Mouse (Mus musculus): ENCODE results near the gene Wdr77. TPM values are rescaled to one million over a fixed set of nuclear protein-coding genes. Genes with fewer than 3 reads are reported as not detected.
"Not testable (repeated sequence)": the region's sequence is repeated elsewhere in the genome, so short reads cannot be mapped to it uniquely, and the experiment has no call there.

Gene Wdr77
- polyA plus RNA-seq, 1 experiment from 2014 or later, result 146 TPM

DNA sequence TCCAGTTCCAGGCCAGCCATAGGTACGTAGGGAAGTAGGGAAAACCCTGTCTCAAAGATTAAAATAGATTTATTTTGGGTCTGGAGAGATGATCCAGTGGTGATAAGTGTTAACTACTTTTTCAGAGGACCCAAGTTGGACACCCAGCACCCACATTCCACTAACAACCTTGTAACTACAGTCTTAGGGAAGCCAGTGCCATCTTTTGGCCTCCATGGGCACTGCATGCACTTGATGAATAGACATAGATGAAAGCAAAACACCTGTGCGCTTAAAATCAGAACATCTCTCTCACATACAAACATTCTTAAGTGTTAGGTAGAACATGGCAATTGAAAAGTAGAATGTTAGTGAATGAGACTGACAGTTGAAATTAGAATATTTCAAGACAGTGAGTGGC, 1.5 kb downstream of the Wdr77 start:
- Histone ChIP-seq H3K4me1 (peaks cover 20% of the 10 kb centered on the region), H3K9me3 (no peaks in the 10 kb centered on the region), H3K36me3 (peaks cover 61% of the 10 kb centered on the region), H3K27me3 (ENCODE audit: insufficient read depth, poor library complexity, severe bottlenecking) (no peaks in the 10 kb centered on the region), H3K27ac (no peak overlapping the region), H3K4me3 (peak overlapping the region; percentile 97)
- DNase-seq (ENCODE audit: low spot score), result no peak
- WGBS, result 92% methylated on average over 2 of the region's 2 CpGs

DNA sequence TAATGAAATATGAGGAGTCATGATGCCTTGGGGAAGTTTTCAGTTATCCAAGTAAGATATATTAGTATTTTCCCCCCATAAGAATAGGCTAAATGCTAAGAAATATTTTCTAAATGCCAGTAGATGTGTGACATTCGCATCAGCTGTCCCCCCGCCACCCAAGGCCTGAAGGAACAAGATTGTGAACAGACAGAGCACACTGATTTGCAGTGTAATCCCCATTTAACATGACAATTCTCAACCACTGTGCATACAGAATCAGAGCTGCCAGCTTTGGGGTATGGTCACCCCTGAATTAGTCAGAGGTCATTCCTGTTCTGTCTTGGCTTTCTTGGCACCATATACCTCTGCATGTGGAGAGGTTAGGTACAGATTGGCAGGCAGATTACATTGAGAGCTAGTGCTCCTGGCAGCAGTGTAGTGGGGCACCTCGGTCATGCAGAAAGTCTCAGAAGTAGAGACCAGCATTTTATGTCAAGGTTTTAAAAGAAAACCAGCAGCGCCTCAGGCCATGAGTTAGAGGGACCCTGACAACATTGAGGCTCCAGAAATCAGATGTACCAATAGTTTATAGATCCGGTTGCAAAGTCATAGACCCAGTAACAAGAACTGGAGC, 12.8 kb downstream of the Wdr77 start:
- H3K27ac ChIP-seq, result no peak overlapping the region
- 82% methylated on average over 5 of the region's 5 CpGs for WGBS

DNA sequence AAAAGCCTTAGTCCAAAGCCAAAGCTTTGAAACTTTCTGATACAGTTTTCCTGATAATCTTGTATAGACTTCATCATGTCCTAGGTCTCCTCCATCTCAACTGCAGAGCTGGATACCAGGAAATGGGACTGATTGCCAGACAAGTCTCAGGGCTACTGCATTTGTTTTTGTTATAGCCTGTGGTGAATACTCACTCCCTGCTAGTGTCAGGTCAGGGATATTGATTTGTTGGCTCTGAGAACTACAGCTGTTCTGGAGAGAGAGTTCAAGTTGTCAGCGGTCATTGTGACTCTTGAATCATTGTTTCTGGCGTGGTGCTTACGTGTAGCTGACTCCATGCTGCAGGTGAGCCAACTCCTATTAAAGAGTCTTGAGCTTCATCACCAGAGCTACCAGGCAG, 14.2 kb downstream of the Wdr77 start, which contains the start of gene Ovgp1:
Gene Ovgp1, plus strand, starts transcription at position 301 of the 400 bp plus-strand sequence.
- Histone ChIP-seq H3K27ac (no peak within 1 kb of the TSS), H3K27me3 (ENCODE audit: insufficient read depth, poor library complexity, severe bottlenecking) (no peaks in the 10 kb centered on the region), H3K4me3 (no peak within 1 kb of the TSS), H3K36me3 (peaks cover 26% of the 10 kb centered on the region), H3K9me3 (no peaks in the 10 kb centered on the region), H3K4me1 (no peaks in the 10 kb centered on the region)
- 84% methylated on average over 3 of the region's 3 CpGs for WGBS
- DNase-seq (ENCODE audit: low spot score), result no peak

More for the DNA sequence above, 12.8 kb downstream of the Wdr77 start:
- DNase-seq (ENCODE audit: low spot score), result no peak
- Histone ChIP-seq H3K27me3 (ENCODE audit: insufficient read depth, poor library complexity, severe bottlenecking) (no peaks in the 10 kb centered on the region), H3K9me3 (no peaks in the 10 kb centered on the region), H3K4me3 (no peak overlapping the region), H3K36me3 (peaks cover 40% of the 10 kb centered on the region), H3K4me1 (no peaks in the 10 kb centered on the region)

DNA sequence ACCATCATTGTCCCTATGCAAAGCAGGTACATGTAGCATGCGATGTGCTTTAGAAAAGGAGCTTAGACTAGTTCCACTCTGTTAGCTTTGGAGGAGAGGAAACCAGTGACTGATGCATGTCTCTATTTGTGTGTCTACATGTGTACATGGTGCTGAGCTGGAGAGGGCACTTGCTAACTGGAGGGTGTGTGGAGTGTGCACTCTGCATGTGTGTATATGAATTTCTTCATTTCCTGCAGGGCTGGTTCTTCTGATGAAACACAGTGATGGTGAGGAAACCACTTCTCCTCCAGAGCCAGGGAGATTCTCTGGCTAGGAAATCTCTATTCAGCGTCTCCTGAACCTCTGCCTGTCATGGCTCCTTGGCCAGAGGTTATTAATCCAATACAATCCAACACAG, 15.0 kb downstream of the Wdr77 start:
- Histone ChIP-seq H3K4me3 (no peak overlapping the region), H3K9me3 (no peaks in the 10 kb centered on the region), H3K36me3 (peaks cover 18% of the 10 kb centered on the region), H3K27ac (no peak overlapping the region), H3K4me1 (no peaks in the 10 kb centered on the region), H3K27me3 (ENCODE audit: insufficient read depth, poor library complexity, severe bottlenecking) (no peaks in the 10 kb centered on the region)
- 75% methylated on average over 2 of the region's 2 CpGs for WGBS
- DNase-seq (ENCODE audit: low spot score), result no peak

DNA sequence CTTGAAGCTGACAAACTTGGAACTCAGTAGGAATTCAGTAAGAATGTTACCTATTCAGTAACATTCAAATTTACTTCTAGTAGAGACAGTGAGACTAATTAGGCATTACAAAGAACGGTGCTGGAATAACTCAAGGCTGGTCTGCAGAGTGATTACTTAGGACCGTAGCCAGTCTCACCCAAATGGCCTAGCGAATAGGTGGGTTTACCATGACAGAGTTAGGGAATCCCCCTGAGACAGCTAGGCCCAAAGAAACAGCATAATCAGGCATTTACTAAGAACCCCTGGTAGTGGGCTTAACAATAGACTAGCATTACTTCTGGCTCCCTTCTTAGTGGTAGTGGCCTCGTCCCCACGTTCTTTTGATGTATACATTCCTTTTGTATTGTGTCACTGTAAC, 30.4 kb downstream of the Wdr77 start:
- DNase-seq (ENCODE audit: low spot score); H3K36me3 ChIP-seq; H3K27ac ChIP-seq; H3K4me3 ChIP-seq; H3K9me3 ChIP-seq; H3K4me1 ChIP-seq; H3K27me3 ChIP-seq (ENCODE audit: insufficient read depth, poor library complexity, severe bottlenecking): not testable (repeated sequence)
- WGBS, result 57% methylated on average over 5 of the region's 5 CpGs

DNA sequence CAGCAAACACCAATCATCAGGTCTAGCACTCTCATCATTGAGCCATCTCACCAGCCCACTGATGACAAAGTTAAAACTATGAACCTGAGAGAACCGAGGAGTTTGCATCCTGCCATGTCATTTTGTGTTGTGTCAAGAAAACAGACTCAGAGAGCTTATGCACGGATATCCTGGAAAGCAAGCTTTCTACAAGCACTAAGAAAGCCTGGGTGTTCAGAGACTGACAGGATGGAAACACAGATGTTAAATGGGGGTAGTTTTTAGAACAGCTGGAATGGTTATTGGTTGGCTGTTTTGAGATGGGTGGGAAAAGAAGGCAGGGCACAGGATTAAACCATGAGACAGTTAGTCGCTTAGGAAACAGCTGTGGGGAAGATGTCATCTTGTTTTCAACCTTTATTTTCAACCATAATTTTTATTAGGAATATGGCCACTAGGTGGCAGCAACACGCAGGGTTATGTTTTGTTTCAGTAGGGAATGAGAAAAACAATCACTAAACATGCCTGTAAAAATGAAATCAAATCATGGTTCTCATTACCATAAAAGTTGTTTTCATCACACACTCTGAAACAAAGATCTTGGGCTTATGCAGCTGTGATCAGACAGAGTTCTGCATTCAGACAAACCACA, 32.6 kb downstream of the Wdr77 start:
- no peak overlapping the region for H3K27ac ChIP-seq
- H3K4me3 ChIP-seq, result no peak overlapping the region
- DNase-seq (ENCODE audit: low spot score), result no peak
- no peaks in the 10 kb centered on the region for H3K9me3 ChIP-seq
- H3K27me3 ChIP-seq (ENCODE audit: insufficient read depth, poor library complexity, severe bottlenecking), result no peaks in the 10 kb centered on the region
- WGBS, result 29% methylated on average over 4 of the region's 4 CpGs
- no peaks in the 10 kb centered on the region for H3K4me1 ChIP-seq
- H3K36me3 ChIP-seq, result no peaks in the 10 kb centered on the region

DNA sequence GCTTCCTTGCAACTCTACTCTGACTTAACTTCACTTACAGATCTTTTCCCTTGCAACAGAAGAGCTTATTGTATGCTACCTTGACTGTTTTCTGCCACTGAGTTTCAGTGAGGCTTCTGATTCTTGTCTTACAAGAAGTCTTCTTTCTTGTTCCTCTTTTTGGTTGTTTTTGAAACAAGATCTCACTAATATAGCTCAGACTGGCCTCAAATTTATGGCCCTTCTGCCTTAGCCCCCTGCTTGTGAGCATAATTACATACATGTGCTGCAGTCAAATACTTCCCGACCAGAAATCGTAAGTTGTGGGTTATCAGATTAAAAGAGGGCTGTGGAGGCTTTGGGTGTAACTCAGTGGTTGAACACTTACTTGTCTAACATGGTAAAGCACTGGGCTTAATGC, 35.6 kb downstream of the Wdr77 start:
- no peak overlapping the region for H3K4me3 ChIP-seq

DNA sequence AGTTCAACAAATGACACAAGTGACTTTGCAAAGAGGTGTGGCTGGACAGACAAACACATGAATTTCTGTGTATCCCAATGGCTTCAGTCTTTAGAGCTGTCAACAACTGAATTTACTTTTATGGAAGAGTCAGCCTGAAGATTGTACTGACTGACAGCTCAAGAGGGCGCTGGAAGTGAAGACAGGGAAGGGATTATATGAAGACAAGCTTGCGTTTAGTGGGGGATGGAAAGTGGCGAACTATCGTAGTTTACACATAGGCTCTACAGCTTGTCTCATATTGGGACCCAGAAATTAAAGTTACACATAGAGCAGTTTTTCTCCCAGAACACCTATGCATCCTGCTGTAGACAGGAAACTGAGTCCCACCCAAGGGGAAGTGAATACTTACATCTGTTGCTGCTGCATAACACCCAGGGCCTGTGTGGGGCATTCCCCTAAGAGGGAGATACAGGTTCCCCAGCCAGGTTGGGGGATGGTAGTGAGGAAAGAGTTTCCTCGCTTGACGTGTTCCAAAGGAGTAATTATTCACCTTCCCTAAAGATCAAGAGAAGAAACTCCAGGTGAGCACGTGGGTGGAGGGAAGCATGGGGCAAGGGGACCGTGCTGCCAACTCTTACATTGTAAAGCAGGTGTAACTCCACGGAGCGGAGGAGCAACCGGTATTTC, 41.7 kb downstream of the Wdr77 start:
- Histone ChIP-seq H3K27me3 (ENCODE audit: insufficient read depth, poor library complexity, severe bottlenecking) (no peaks in the 10 kb centered on the region), H3K4me3 (peak overlapping the region; percentile 47), H3K4me1 (peaks cover 11% of the 10 kb centered on the region), H3K9me3 (no peaks in the 10 kb centered on the region), H3K27ac (no peak overlapping the region), H3K36me3 (no peaks in the 10 kb centered on the region)
- WGBS, result 17% methylated on average over 11 of the region's 11 CpGs
- no peak for DNase-seq (ENCODE audit: low spot score)

More for the DNA sequence above, 35.6 kb downstream of the Wdr77 start:
- no peak for DNase-seq (ENCODE audit: low spot score)
- Histone ChIP-seq H3K4me1 (no peaks in the 10 kb centered on the region), H3K27ac (no peak overlapping the region), H3K27me3 (ENCODE audit: insufficient read depth, poor library complexity, severe bottlenecking) (no peaks in the 10 kb centered on the region), H3K36me3 (no peaks in the 10 kb centered on the region), H3K9me3 (no peaks in the 10 kb centered on the region)
- WGBS, result 72% methylated on average over 2 of the region's 2 CpGs

DNA sequence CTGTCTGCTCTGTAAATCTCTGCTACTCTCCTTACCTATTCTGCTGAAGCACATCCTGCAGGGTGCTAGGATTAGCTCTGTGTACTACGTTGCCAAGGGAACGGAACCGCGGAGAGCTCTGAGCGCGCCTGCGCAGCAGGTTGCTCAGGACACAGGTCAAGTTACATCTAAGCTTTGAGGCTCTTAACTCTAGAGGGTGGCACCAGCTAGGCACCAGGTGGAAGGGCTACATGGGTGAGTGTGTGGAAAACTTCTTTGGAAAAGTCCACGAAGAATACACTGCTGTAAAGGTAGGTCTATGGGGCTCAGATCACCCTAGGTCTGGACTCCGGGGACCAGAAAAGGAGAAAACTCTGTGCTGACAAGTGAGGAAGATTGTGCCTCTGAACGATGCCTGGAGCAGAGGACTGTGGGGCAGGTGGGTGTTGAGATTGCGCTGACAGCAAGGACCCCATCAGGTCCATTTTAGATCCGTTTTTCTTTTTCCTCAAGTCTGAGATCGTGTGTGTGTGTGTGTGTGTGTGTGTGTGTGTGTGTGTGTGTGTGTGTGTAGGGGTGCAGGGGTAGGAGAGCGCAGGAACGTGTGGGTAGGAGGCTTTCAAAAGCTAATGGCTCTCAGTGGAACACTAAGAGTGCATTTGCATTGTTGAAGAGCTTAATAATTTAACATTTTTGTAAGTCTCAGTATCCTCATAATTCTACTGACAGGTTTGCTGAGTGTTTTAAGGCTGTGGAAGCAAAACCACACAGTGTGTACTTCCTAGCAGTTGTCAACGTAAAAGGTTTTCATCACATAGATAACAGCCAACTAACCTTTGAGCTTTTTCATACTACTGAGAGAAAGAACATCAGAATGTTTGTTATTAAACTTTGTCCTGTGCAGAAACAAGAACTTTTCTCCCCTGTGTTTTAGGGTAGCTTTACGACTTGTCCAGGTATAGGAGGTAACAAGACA, 42.5 kb downstream of the Wdr77 start:
- no peaks in the 10 kb centered on the region for H3K27me3 ChIP-seq (ENCODE audit: insufficient read depth, poor library complexity, severe bottlenecking)
- WGBS, result 21% methylated on average over 17 of the region's 17 CpGs
- H3K4me3 ChIP-seq, result peak overlapping the region; percentile 47
- peaks cover 11% of the 10 kb centered on the region for H3K4me1 ChIP-seq
- H3K36me3 ChIP-seq, result no peaks in the 10 kb centered on the region
- no peaks in the 10 kb centered on the region for H3K9me3 ChIP-seq
- peak; percentile 84 for DNase-seq (ENCODE audit: low spot score)
- no peak overlapping the region for H3K27ac ChIP-seq

DNA sequence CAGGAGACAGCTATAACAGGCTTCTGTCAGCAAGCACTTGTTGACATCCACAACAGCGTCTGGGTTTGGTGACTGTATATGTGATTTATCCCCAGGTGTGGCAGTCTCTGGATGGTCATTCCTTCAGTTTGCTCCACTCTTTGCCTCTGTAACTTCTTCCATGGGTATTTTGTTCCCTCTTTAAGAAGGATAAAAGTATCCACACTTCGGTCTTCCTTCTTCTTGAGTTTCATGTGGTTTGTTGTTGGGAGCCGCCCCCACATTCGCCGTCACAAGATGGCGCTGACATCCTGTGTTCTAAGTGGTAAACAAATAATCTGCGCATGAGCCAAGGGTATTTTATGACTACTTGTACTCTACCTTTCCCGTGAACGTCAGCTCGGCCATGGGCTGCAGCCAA, 44.2 kb downstream of the Wdr77 start:
- H3K9me3 ChIP-seq, result not testable (repeated sequence)
- peaks cover 11% of the 10 kb centered on the region for H3K4me1 ChIP-seq
- WGBS, result 52% methylated on average over 10 of the region's 10 CpGs

DNA sequence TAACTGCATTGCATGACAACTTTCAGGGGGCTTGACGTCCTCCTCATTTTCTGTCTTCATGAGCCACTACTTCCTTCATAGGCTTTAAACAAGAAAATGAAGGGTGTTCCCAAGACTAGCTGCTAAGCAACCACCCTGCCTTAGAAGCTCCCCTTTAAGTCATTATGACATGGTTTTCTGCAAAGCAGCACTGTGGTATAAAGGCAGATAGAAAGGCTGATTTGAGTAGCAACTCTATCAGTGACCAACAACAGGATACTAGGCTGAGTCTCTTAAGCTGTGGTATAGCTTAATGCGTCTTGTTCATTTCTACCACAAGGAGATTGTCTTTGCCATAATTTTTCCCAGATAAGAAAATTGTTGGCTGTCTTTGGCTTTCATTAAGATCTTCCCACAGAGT, 55.4 kb downstream of the Wdr77 start, which contains the start of gene Pifo:
Gene Pifo, minus strand, starts transcription at position 101 of the 400 bp plus-strand sequence.
- H3K4me3 ChIP-seq, result no peak within 1 kb of the TSS
- H3K4me1 ChIP-seq, result no peaks in the 10 kb centered on the region
- H3K9me3 ChIP-seq, result no peaks in the 10 kb centered on the region
- no peaks in the 10 kb centered on the region for H3K27me3 ChIP-seq (ENCODE audit: insufficient read depth, poor library complexity, severe bottlenecking)
- H3K27ac ChIP-seq, result no peak within 1 kb of the TSS
- no peak for DNase-seq (ENCODE audit: low spot score)
- no peaks in the 10 kb centered on the region for H3K36me3 ChIP-seq
- WGBS, result 84% methylated on average over 2 of the region's 2 CpGs

More for the DNA sequence above, 44.2 kb downstream of the Wdr77 start:
- H3K4me3 ChIP-seq; H3K27ac ChIP-seq; DNase-seq (ENCODE audit: low spot score); H3K27me3 ChIP-seq (ENCODE audit: insufficient read depth, poor library complexity, severe bottlenecking); H3K36me3 ChIP-seq: not testable (repeated sequence)
